Mouse (Mus musculus) embryonic facial prominence, embryonic 14.5 days (tissue): Measurements from ENCODE around the gene B4gat1. TPM values are rescaled to one million over a fixed set of nuclear protein-coding genes. Genes with fewer than 3 reads are reported as not detected.
A peak's percentile ranks its signal among the peaks of the same experiment; 100 is the strongest.

Experiments
- ATAC-seq: fragments of 200-750 bp; cut with Nextera tagmentation; 2 replicates; pipeline ENCODE4 v1.8.0; 2017; ENCODE audit warnings: low read depth, moderate number of reproducible peaks, moderate TSS enrichment
- DNase-seq: peaks from one replicate; pipeline ENCODE4 v3.0.0-alpha.2; 2015; ENCODE audit warnings: low spot score
- H3K27ac ChIP-seq: fragments of 300-500 bp; sonication (generic); replicated peaks from 2 replicates; pipeline ENCODE4 v1.5.1; 2014; ENCODE audit warnings: low read depth, mild to moderate bottlenecking, low read length, moderate library complexity
- H3K27me3 ChIP-seq: fragments of 300-500 bp; sonication (generic); replicated peaks from 2 replicates; pipeline ENCODE4 v1.6.1; 2014; ENCODE audit warnings: low read length; ENCODE audit not compliant: control insufficient read depth, insufficient read depth
- H3K36me3 ChIP-seq: fragments of 300-500 bp; sonication (generic); 2 replicates; pipeline ENCODE4 v1.6.1; 2014; ENCODE audit warnings: low read length, mixed read lengths; ENCODE audit not compliant: control insufficient read depth, insufficient read depth
- H3K4me1 ChIP-seq: fragments of 300-500 bp; sonication (generic); 2 replicates; pipeline ENCODE4 v1.6.1; 2014; ENCODE audit warnings: antibody characterized with exemption, low read length; ENCODE audit not compliant: control insufficient read depth, insufficient read depth
- H3K4me2 ChIP-seq: fragments of 300-500 bp; sonication (generic); 2 replicates; pipeline ENCODE4 v1.6.1; 2014; ENCODE audit warnings: low read depth, mild to moderate bottlenecking, low read length, moderate library complexity, mixed read lengths
- H3K4me3 ChIP-seq: fragments of 300-500 bp; sonication (generic); 2 replicates; pipeline ENCODE4 v1.5.1; 2014; ENCODE audit warnings: low read depth, mild to moderate bottlenecking, low read length
- H3K9ac ChIP-seq: fragments of 300-500 bp; sonication (generic); 2 replicates; pipeline ENCODE4 v1.6.1; 2014; ENCODE audit warnings: low read depth, mild to moderate bottlenecking, low read length, moderate library complexity, mixed read lengths
- H3K9me3 ChIP-seq: fragments of 300-500 bp; sonication (generic); 2 replicates; pipeline ENCODE4 v1.6.1; 2016; ENCODE audit warnings: low read length; ENCODE audit not compliant: control insufficient read depth
- WGBS: fragments of 180-500 bp; shearing (Covaris S2); extraction: QIAGEN DNeasy Blood & Tissue Kit; methylation state at CpG from one replicate; pipeline ENCODE4 v1.1.7; 2014; 5-methylcytosine and 5-hydroxymethylcytosine counted together
- polyA plus RNA-seq: library from polyadenylated mRNA; unstranded; fragments of >200 nt; fragmentation: Nextera tagmentation; extraction: Ambion mirVana; gene quantifications from 2 replicates; pipeline ENCODE4 v1.2.1, GENCODE M21; 2014

B4gat1 gene
- polyA plus RNA-seq, 1 experiment from 2014 or later = 42.9 TPM

GRCm38 (mm10) chr19:5060365-5061330 is 22.0 kb downstream of the B4gat1 start:
- peak; percentile 73 for DNase-seq
- H3K27ac ChIP-seq = peak overlapping the region; percentile 52
- H3K9ac ChIP-seq = no peak overlapping the region
- H3K4me1 ChIP-seq = peaks cover 38% of the 10 kb centered on the region
- peak; percentile 19 for ATAC-seq
- H3K27me3 ChIP-seq = no peaks in the 10 kb centered on the region
- no peak overlapping the region for H3K4me2 ChIP-seq
- WGBS = 31% methylated on average over 5 of the region's 5 CpGs
- H3K4me3 ChIP-seq = no peak overlapping the region
- no peaks in the 10 kb centered on the region for H3K9me3 ChIP-seq
- H3K36me3 ChIP-seq = no peaks in the 10 kb centered on the region

GRCm38 (mm10) chr19:5062041-5062440 is 23.4 kb downstream of the B4gat1 start:
- peaks cover 42% of the 10 kb centered on the region for H3K4me1 ChIP-seq
- WGBS = 85% methylated on average over 5 of the region's 5 CpGs

GRCm38 (mm10) chr19:5062446-5062845 is 23.8 kb downstream of the B4gat1 start:
- H3K4me3 ChIP-seq = no peak overlapping the region
- H3K36me3 ChIP-seq = no peaks in the 10 kb centered on the region
- peaks cover 46% of the 10 kb centered on the region for H3K4me1 ChIP-seq
- no peak for ATAC-seq
- H3K4me2 ChIP-seq = no peak overlapping the region
- no peak overlapping the region for H3K9ac ChIP-seq
- no peaks in the 10 kb centered on the region for H3K9me3 ChIP-seq
- H3K27ac ChIP-seq = no peak overlapping the region
- H3K27me3 ChIP-seq = no peaks in the 10 kb centered on the region
- DNase-seq = no peak
- 44% methylated on average over 6 of the region's 6 CpGs for WGBS

More at GRCm38 (mm10) chr19:5062041-5062440, 23.4 kb downstream of the B4gat1 start:
- Histone ChIP-seq H3K27me3 (no peaks in the 10 kb centered on the region), H3K27ac (no peak overlapping the region), H3K4me2 (no peak overlapping the region), H3K9ac (no peak overlapping the region), H3K36me3 (no peaks in the 10 kb centered on the region), H3K9me3 (no peaks in the 10 kb centered on the region), H3K4me3 (no peak overlapping the region)
- no peak for ATAC-seq
- DNase-seq = no peak

- Histone ChIP-seq H3K27me3 (no peaks in the 10 kb centered on the region; the same call in 1 of the 2 replicates), H3K4me3 (no peak overlapping the region), H3K9ac (no peak overlapping the region), H3K4me2 (no peak overlapping the region), H3K9me3 (no peaks in the 10 kb centered on the region), H3K27ac (no peak overlapping the region), H3K36me3 (no peaks in the 10 kb centered on the region), H3K4me1 (peaks cover 47% of the 10 kb centered on the region)
- ATAC-seq (no peak), DNase-seq (peak; percentile 75)
- WGBS = 50% methylated on average over 7 of the region's 7 CpGs
These were observed 26.5 kb downstream of the B4gat1 start for GRCm38 (mm10) chr19:5065104-5065503.

GRCm38 (mm10) chr19:5067040-5067799 is 28.6 kb downstream of the B4gat1 start:
- H3K9ac ChIP-seq = peak overlapping the region; percentile 83
- H3K9me3 ChIP-seq = no peaks in the 10 kb centered on the region
- H3K27me3 ChIP-seq = no peaks in the 10 kb centered on the region; the same call in 1 of the 2 replicates
- H3K4me3 ChIP-seq = peak overlapping the region; percentile 60
- no peaks in the 10 kb centered on the region for H3K36me3 ChIP-seq
- WGBS = 4% methylated on average over 15 of the region's 15 CpGs
- H3K27ac ChIP-seq = peak overlapping the region; percentile 88
- peak overlapping the region; percentile 77 for H3K4me2 ChIP-seq
- no peak for ATAC-seq
- DNase-seq = no peak
- peaks cover 38% of the 10 kb centered on the region for H3K4me1 ChIP-seq

- Histone ChIP-seq H3K27me3 (no peaks in the 10 kb centered on the region; the same call in 1 of the 2 replicates), H3K4me1 (peaks cover 45% of the 10 kb centered on the region), H3K27ac (peak within 1 kb of the TSS; percentile 88), H3K9ac (peak within 1 kb of the TSS; percentile 83), H3K9me3 (no peaks in the 10 kb centered on the region), H3K36me3 (no peaks in the 10 kb centered on the region), H3K4me3 (peak within 1 kb of the TSS; percentile 60), H3K4me2 (peak within 1 kb of the TSS; percentile 77)
- DNase-seq (peak; percentile 96), ATAC-seq (peak; percentile 56)
- 0% methylated on average over 15 of the region's 56 CpGs for whole genome bisulfite sequencing
These were observed 29.4 kb downstream of the B4gat1 start, which contains the start of gene Cd248 for GRCm38 (mm10) chr19:5067867-5068569. Gene Cd248 (plus strand): TSS chr19:5068078.

GRCm38 (mm10) chr19:5068570-5069234 is 30.1 kb downstream of the B4gat1 start:
- Histone ChIP-seq H3K4me1 (peaks cover 46% of the 10 kb centered on the region), H3K9me3 (no peaks in the 10 kb centered on the region), H3K36me3 (no peaks in the 10 kb centered on the region), H3K4me3 (peak overlapping the region; percentile 60), H3K9ac (peak overlapping the region; percentile 83), H3K4me2 (peak overlapping the region; percentile 77), H3K27ac (peak overlapping the region; percentile 88), H3K27me3 (no peaks in the 10 kb centered on the region; the same call in 1 of the 2 replicates)
- no peak for DNase-seq
- ATAC-seq = no peak
- WGBS = 20% methylated on average over 18 of the region's 21 CpGs
